In the genomic region with DNA sequence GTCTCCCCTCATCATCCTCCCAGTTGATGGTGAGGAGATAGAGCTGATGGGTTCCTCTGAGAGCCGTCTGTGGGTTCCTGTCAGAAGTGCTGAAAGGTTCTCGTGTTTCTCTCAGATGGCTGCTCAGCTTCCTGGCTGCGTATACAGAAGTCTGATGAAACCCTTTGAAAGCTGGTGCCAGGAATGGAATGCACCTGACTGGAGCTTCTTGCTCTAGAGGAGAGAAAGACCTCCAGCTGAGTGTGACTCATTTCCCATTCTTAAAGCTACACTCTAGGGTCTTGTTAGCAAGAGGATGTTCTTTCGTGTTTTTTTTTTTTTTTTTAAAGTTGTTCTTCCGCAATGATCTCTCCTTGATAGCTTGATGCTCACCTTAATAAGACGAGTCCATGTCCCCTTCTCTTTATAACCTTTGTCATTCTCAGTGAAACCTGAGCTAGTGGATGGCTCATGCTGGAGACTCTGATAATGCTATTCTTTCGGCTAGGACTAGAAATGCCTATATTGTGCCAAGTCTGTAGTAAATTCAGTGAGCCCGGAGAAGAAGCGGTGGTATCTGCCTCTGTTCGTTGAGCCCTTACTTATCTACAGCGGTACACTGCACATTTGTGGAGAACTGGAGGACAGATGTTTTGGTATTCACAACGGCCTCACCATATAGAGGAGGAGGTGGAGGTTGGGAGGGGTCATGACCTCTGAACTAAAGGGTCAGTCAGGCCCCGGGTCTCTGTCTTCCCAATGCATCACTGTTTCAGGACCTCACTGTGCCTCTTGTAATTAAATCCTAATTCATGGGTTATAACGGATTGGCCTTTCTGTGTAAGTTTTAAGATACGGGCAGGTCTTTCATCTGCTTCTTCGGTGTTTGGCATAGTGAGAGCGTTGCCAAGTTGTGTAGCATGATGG, we compare ENCODE assay signal across 8 mouse cellular contexts. TPM values are rescaled to one million over a fixed set of nuclear protein-coding genes. Genes with fewer than 3 reads are reported as not detected.
A peak's percentile ranks its signal among the peaks of the same experiment; 100 is the strongest.
DNase-seq lines count a peak whose midpoint lies in the region; ATAC-seq and TF ChIP-seq lines count a peak whose summit lies in the region.

No protein-coding gene starts in this region.

- DNase-seq in lung, postnatal 36 days: no peak
- DNase-seq in kidney, postnatal 0 days (ENCODE audit: low spot score): no peak
- no peak for DNase-seq in thymus, adult 18-20 months
- DNase-seq in retina, embryonic 14.5 days (ENCODE audit: low spot score): no peak

- WGBS in lung, embryonic 15.5 days: 66% methylated on average over 17 of the region's 17 CpGs
- 61% methylated on average over 17 of the region's 17 CpGs for WGBS in kidney, postnatal 0 days
- 71% methylated on average over 17 of the region's 17 CpGs for WGBS in stomach, embryonic 15.5 days

- H3K9ac ChIP-seq in lung, embryonic 15.5 days: no peak overlapping the region
- peak overlapping the region; percentile 27; the same call in 1 of the 2 replicates for H3K9ac ChIP-seq in kidney, postnatal 0 days (ENCODE audit: low read depth, low read length)
- no peak overlapping the region for H3K9ac ChIP-seq in stomach, embryonic 15.5 days

- TF ChIP-seq CTCF in embryonic fibroblast, embryonic 13.5 days (IDR thresholded peaks at IDR 0.05; ENCODE audit: borderline replicate concordance, insufficient read depth, low read length): no peak
- no peak for TF ChIP-seq CTCF in kidney, postnatal 0 days (IDR thresholded peaks at IDR 0.05; ENCODE audit: low read depth)

- no peak overlapping the region for H3K27ac ChIP-seq in lung, embryonic 15.5 days
- peak overlapping the region; percentile 83 for H3K27ac ChIP-seq in embryonic fibroblast, embryonic 13.5 days (ENCODE audit: insufficient read depth, low read length)
- H3K27ac ChIP-seq in kidney, postnatal 0 days: peak overlapping the region; percentile 64
- H3K27ac ChIP-seq in stomach, embryonic 15.5 days: no peak overlapping the region

- no peak overlapping the region for H3K4me3 ChIP-seq in lung, embryonic 15.5 days
- H3K4me3 ChIP-seq in embryonic fibroblast, embryonic 13.5 days (ENCODE audit: insufficient read depth, low read length): peak overlapping the region; percentile 71
- no peak overlapping the region for H3K4me3 ChIP-seq in kidney, postnatal 0 days (replicated peaks; ENCODE audit: low read depth, low read length)
- no peak overlapping the region for H3K4me3 ChIP-seq in stomach, embryonic 15.5 days (replicated peaks)

- no peaks in the 10 kb centered on the region for H3K9me3 ChIP-seq in lung, embryonic 15.5 days
- no peaks in the 10 kb centered on the region for H3K9me3 ChIP-seq in kidney, postnatal 0 days (replicated peaks; ENCODE audit: low read length)
- H3K9me3 ChIP-seq in stomach, embryonic 15.5 days: no peaks in the 10 kb centered on the region

- peak; percentile 32; the same call in 1 of the 2 replicates for TF ChIP-seq POLR2A in embryonic fibroblast, embryonic 13.5 days (IDR thresholded peaks at IDR 0.05; ENCODE audit: low read depth, low read length)

- no peaks in the 10 kb centered on the region for H3K27me3 ChIP-seq in lung, embryonic 15.5 days
- no peaks in the 10 kb centered on the region for H3K27me3 ChIP-seq in kidney, postnatal 0 days (ENCODE audit: insufficient read depth, low read length)
- no peaks in the 10 kb centered on the region for H3K27me3 ChIP-seq in stomach, embryonic 15.5 days (replicated peaks)

- H3K36me3 ChIP-seq in lung, embryonic 15.5 days: peaks cover 4% of the 10 kb centered on the region; the same call in 1 of the 2 replicates
- H3K36me3 ChIP-seq in kidney, postnatal 0 days (ENCODE audit: insufficient read depth, low read length): no peaks in the 10 kb centered on the region
- H3K36me3 ChIP-seq in stomach, embryonic 15.5 days: no peaks in the 10 kb centered on the region

- H3K4me1 ChIP-seq in lung, embryonic 15.5 days: peaks cover 26% of the 10 kb centered on the region
- H3K4me1 ChIP-seq in embryonic fibroblast, embryonic 13.5 days (ENCODE audit: control insufficient read depth, insufficient read depth, low read length): no peaks in the 10 kb centered on the region; the same call in 1 of the 2 replicates
- peaks cover 12% of the 10 kb centered on the region for H3K4me1 ChIP-seq in kidney, postnatal 0 days (replicated peaks; ENCODE audit: insufficient read depth, low read length)
- H3K4me1 ChIP-seq in stomach, embryonic 15.5 days: peaks cover 20% of the 10 kb centered on the region

- peak overlapping the region; percentile 82 for H3K4me2 ChIP-seq in lung, embryonic 15.5 days
- H3K4me2 ChIP-seq in kidney, postnatal 0 days (ENCODE audit: low read length): peak overlapping the region; percentile 97
- H3K4me2 ChIP-seq in stomach, embryonic 15.5 days: peak overlapping the region; percentile 96

- no peak for ATAC-seq in lung, embryonic 15.5 days (ENCODE audit: borderline replicate concordance, extremely low read depth, low FRiP score, low TSS enrichment)
- ATAC-seq in kidney, postnatal 0 days (replicated peaks; ENCODE audit: low FRiP score, low read depth): no peak
- no peak for ATAC-seq in stomach, embryonic 15.5 days (ENCODE audit: insufficient read depth, low FRiP score, low read depth)
- no peak for ATAC-seq in activated CD4-positive, CD25-positive, alpha-beta regulatory T cell, adult 4 months

RNA-seq across cellular contexts. Expression of a gene that starts 2.8 kb away (rescaled TPM):
- polyA plus RNA-seq in lung, embryonic 15.5 days (2015; fragmentation: Nextera tagmentation; extraction: Ambion mirVana): 10.6 and 11.5 TPM in 2 replicates
- polyA plus RNA-seq in embryonic fibroblast, embryonic 13.5 days (2011; ENCODE audit: insufficient read length, low read depth, missing spikeins): 21.4 and 32.1 TPM in 2 replicates
- 8.5 and 8.7 TPM in 2 replicates for polyA plus RNA-seq in kidney, postnatal 0 days (2015; fragmentation: Nextera tagmentation; extraction: Ambion mirVana)
- 9.3 and 10.6 TPM in 2 replicates for polyA plus RNA-seq in stomach, embryonic 15.5 days (2015; fragmentation: Nextera tagmentation; extraction: Ambion mirVana)
- under 1 TPM; 0.04 to 0.05 TPM for polyA plus RNA-seq in activated CD4-positive, CD25-positive, alpha-beta regulatory T cell, adult 4 months (2017; shearing (Covaris generic))

Comparison
In these comparisons a context has a peak if more than half of its experiments do, and no peak if none do; other contexts are left out.
1. H3K27ac ChIP-seq: peak in embryonic fibroblast, embryonic 13.5 days (single experiment) and kidney, postnatal 0 days (single experiment); none in lung, embryonic 15.5 days (single experiment) and stomach, embryonic 15.5 days (single experiment).
2. Peak in every context shown above with its lines, with median percentiles within 50 percentile points of each other: H3K4me2 ChIP-seq.